ENCODE assay signal across 31 mouse cellular contexts in genomic region chr1:21232516-21232915, GRCm38 (mm10). TPM values are rescaled to one million over a fixed set of nuclear protein-coding genes. Genes with fewer than 3 reads are reported as not detected.
DNase-seq lines count a peak whose midpoint lies in the region; ATAC-seq and TF ChIP-seq lines count a peak whose summit lies in the region.
"Had no signal": no experiment of that assay in that cellular context is flagged by ENCODE, and none has a peak within 500 bp of the region (broad histone marks: within the 10 kb centered on the region; RNA-seq: fewer than 3 reads in every experiment).

No protein-coding gene starts in this region.

- no peaks in the 10 kb centered on the region for H3K9me3 ChIP-seq in stomach, embryonic 14.5 days (ENCODE audit: control insufficient read depth, low read depth, low read length)
- H3K9me3 ChIP-seq in stomach, postnatal 0 days (ENCODE audit: control insufficient read depth, low read length) = no peaks in the 10 kb centered on the region
- H3K9me3 ChIP-seq in stomach, embryonic 16.5 days (replicated peaks; ENCODE audit: control insufficient read depth, low read length) = no peaks in the 10 kb centered on the region
- H3K9me3 ChIP-seq in hindbrain, embryonic 14.5 days (ENCODE audit: control insufficient read depth, low read length) = no peaks in the 10 kb centered on the region
- H3K9me3 ChIP-seq: embryonic facial prominence, embryonic 13.5 days; forebrain, embryonic 12.5 days; heart, embryonic 13.5 days; hindbrain, embryonic 15.5 days; limb, embryonic 13.5 days; midbrain, embryonic 10.5 days; midbrain, embryonic 15.5 days; neural tube, embryonic 15.5 days had no signal

- ATAC-seq in stomach, embryonic 14.5 days (ENCODE audit: insufficient number of reproducible peaks, insufficient read depth, low FRiP score, low read depth) = no peak
- no peak for ATAC-seq in stomach, postnatal 0 days (ENCODE audit: low FRiP score, low TSS enrichment)
- no peak for ATAC-seq in stomach, embryonic 16.5 days (ENCODE audit: insufficient read depth, low FRiP score)
- no peak for ATAC-seq in hindbrain, embryonic 14.5 days (ENCODE audit: low FRiP score)
- ATAC-seq: forebrain, postnatal 0 days; inflammation-experienced regulatory T-cells, adult 6 months; midbrain, embryonic 15.5 days; Patski had no signal

- no peak for TF ChIP-seq EP300 in stomach, postnatal 0 days (optimal IDR thresholded peaks at IDR 0.05)

- no peaks in the 10 kb centered on the region for H3K27me3 ChIP-seq in stomach, embryonic 14.5 days (ENCODE audit: control insufficient read depth, insufficient read depth, low read length)
- H3K27me3 ChIP-seq in stomach, postnatal 0 days (ENCODE audit: control insufficient read depth, insufficient read depth, low read length) = no peaks in the 10 kb centered on the region
- no peaks in the 10 kb centered on the region for H3K27me3 ChIP-seq in stomach, embryonic 16.5 days (ENCODE audit: control insufficient read depth, insufficient read depth, low read length)
- H3K27me3 ChIP-seq in hindbrain, embryonic 14.5 days (ENCODE audit: control insufficient read depth, insufficient read depth, low read length) = no peaks in the 10 kb centered on the region
- H3K27me3 ChIP-seq: embryonic facial prominence, embryonic 13.5 days; forebrain, embryonic 12.5 days; heart, embryonic 13.5 days; hindbrain, embryonic 15.5 days; limb, embryonic 13.5 days; midbrain, embryonic 15.5 days; neural tube, embryonic 15.5 days; Patski had no signal

- no peaks in the 10 kb centered on the region for H3K36me3 ChIP-seq in stomach, embryonic 14.5 days (ENCODE audit: control insufficient read depth, insufficient read depth, low read length)
- no peaks in the 10 kb centered on the region for H3K36me3 ChIP-seq in stomach, postnatal 0 days (ENCODE audit: control insufficient read depth, insufficient read depth, low read length)
- no peaks in the 10 kb centered on the region for H3K36me3 ChIP-seq in stomach, embryonic 16.5 days (ENCODE audit: control insufficient read depth, insufficient read depth, low read length)
- H3K36me3 ChIP-seq in hindbrain, embryonic 14.5 days (replicated peaks; ENCODE audit: control insufficient read depth, insufficient read depth) = 0 out of 2 replicates have a peak, but pooled peaks cover 3% of the 10 kb centered on the region
- H3K36me3 ChIP-seq: embryonic facial prominence, embryonic 13.5 days; forebrain, embryonic 12.5 days; hindbrain, embryonic 15.5 days; limb, embryonic 13.5 days; midbrain, embryonic 15.5 days; neural tube, embryonic 15.5 days had no signal

- H3K4me2 ChIP-seq in stomach, embryonic 14.5 days (replicated peaks; ENCODE audit: low read depth, low read length) = no peak overlapping the region
- H3K4me2 ChIP-seq in stomach, postnatal 0 days (replicated peaks; ENCODE audit: low read depth) = no peak overlapping the region
- no peak overlapping the region for H3K4me2 ChIP-seq in stomach, embryonic 16.5 days (ENCODE audit: low read depth, low read length)
- no peak overlapping the region for H3K4me2 ChIP-seq in hindbrain, embryonic 14.5 days (replicated peaks)
- H3K4me2 ChIP-seq: embryonic facial prominence, embryonic 13.5 days; forebrain, embryonic 12.5 days; heart, embryonic 13.5 days; hindbrain, embryonic 15.5 days; limb, embryonic 13.5 days; midbrain, embryonic 15.5 days; neural tube, embryonic 15.5 days had no signal

- TF ChIP-seq CTCF in gastrocnemius, adult 2 months (IDR thresholded peaks at IDR 0.05) = no peak
- no peak for TF ChIP-seq CTCF in left cerebral cortex, adult 2 months (IDR thresholded peaks at IDR 0.05)
- no peak for TF ChIP-seq CTCF in stomach, postnatal 0 days (IDR thresholded peaks at IDR 0.05; ENCODE audit: low read depth)

- DNase-seq in gastrocnemius, adult 2 months = no peak
- DNase-seq in gastrocnemius, adult 8-10 months (ENCODE audit: low spot score in 2 of 2) = no peak
- no peak for DNase-seq in left cerebral cortex, adult 2 months (ENCODE audit: extremely low spot score in 1 of 2, low spot score in 2 of 2)
- no peak for DNase-seq in left cerebral cortex, postnatal 36 days (ENCODE audit: low spot score in 2 of 2)
- DNase-seq in stomach, postnatal 0 days (ENCODE audit: low spot score) = no peak
- no peak for DNase-seq in hindbrain, embryonic 14.5 days (ENCODE audit: low spot score)
- DNase-seq: adrenal gland, postnatal 14 days; cerebellum, adult 11 months; cerebellum, adult 9-10 months; cerebellum, postnatal 36 days; forebrain, postnatal 0 days; gastrocnemius, postnatal 36 days; heart, adult 2 months; heart, postnatal 10 days; layer of hippocampus, adult 9-11 months; spleen, adult 18-20 months; thymus, postnatal 25 days had no signal

- H3K4me3 ChIP-seq in gastrocnemius, adult 2 months = no peak overlapping the region
- no peak overlapping the region for H3K4me3 ChIP-seq in left cerebral cortex, adult 2 months
- no peak overlapping the region for H3K4me3 ChIP-seq in stomach, embryonic 14.5 days (ENCODE audit: low read depth, low read length)
- H3K4me3 ChIP-seq in stomach, postnatal 0 days (ENCODE audit: low read depth, low read length) = no peak overlapping the region
- H3K4me3 ChIP-seq in stomach, embryonic 16.5 days (replicated peaks; ENCODE audit: low read length) = no peak overlapping the region
- H3K4me3 ChIP-seq in hindbrain, embryonic 14.5 days (replicated peaks; ENCODE audit: low read length) = no peak overlapping the region
- H3K4me3 ChIP-seq: embryonic facial prominence, embryonic 13.5 days; forebrain, embryonic 12.5 days; heart, adult 2 months; heart, embryonic 13.5 days; hindbrain, embryonic 15.5 days; limb, embryonic 13.5 days; midbrain, embryonic 10.5 days; midbrain, embryonic 15.5 days; neural tube, embryonic 15.5 days had no signal

- intact Hi-C loops in gastrocnemius, adult 2 months (cut with DNase I) = no loop called here
- intact Hi-C loops in left cerebral cortex, adult 2 months (cut with DNase I) = no loop called here
- intact Hi-C loops in left cerebral cortex, postnatal 36 days (cut with DNase I) = no loop called here

- no peak overlapping the region for H3K9ac ChIP-seq in stomach, embryonic 14.5 days (replicated peaks; ENCODE audit: low read depth, low read length)
- no peak overlapping the region for H3K9ac ChIP-seq in stomach, postnatal 0 days (ENCODE audit: low read length)
- no peak overlapping the region for H3K9ac ChIP-seq in stomach, embryonic 16.5 days (ENCODE audit: low read length)
- H3K9ac ChIP-seq in hindbrain, embryonic 14.5 days = no peak overlapping the region
- H3K9ac ChIP-seq: embryonic facial prominence, embryonic 13.5 days; forebrain, embryonic 12.5 days; forebrain, postnatal 0 days; heart, embryonic 13.5 days; hindbrain, embryonic 15.5 days; limb, embryonic 13.5 days; midbrain, embryonic 15.5 days; neural tube, embryonic 15.5 days had no signal

- 0 out of 2 replicates have a peak overlapping the region, but pooled peaks have one; percentile 12 for H3K27ac ChIP-seq in gastrocnemius, adult 2 months
- peak overlapping the region; percentile 65 for H3K27ac ChIP-seq in left cerebral cortex, adult 2 months
- peak overlapping the region; percentile 17; the same call in 1 of the 2 replicates for H3K27ac ChIP-seq in stomach, embryonic 14.5 days (ENCODE audit: low read length)
- no peak overlapping the region for H3K27ac ChIP-seq in stomach, postnatal 0 days (replicated peaks)
- peak overlapping the region; percentile 11; the same call in 1 of the 2 replicates for H3K27ac ChIP-seq in stomach, embryonic 16.5 days (ENCODE audit: low read length)
- no peak overlapping the region for H3K27ac ChIP-seq in hindbrain, embryonic 14.5 days
- H3K27ac ChIP-seq: embryonic facial prominence, embryonic 13.5 days; forebrain, embryonic 12.5 days; heart, adult 2 months; heart, embryonic 13.5 days; hindbrain, embryonic 15.5 days; kidney, postnatal 0 days; limb, embryonic 13.5 days; midbrain, embryonic 10.5 days; midbrain, embryonic 15.5 days; neural tube, embryonic 15.5 days had no signal

- 87% methylated on average over 1 of the region's 1 CpGs for WGBS in stomach, embryonic 14.5 days
- 64% methylated on average over 1 of the region's 1 CpGs for WGBS in stomach, postnatal 0 days
- WGBS in stomach, embryonic 16.5 days = 86% methylated on average over 1 of the region's 1 CpGs
- WGBS in hindbrain, embryonic 14.5 days = 88% methylated on average over 1 of the region's 1 CpGs

- no peaks in the 10 kb centered on the region for H3K4me1 ChIP-seq in stomach, embryonic 14.5 days (ENCODE audit: control insufficient read depth, insufficient read depth, low read length)
- H3K4me1 ChIP-seq in stomach, postnatal 0 days (replicated peaks; ENCODE audit: control insufficient read depth, insufficient read depth) = no peaks in the 10 kb centered on the region
- peaks cover 7% of the 10 kb centered on the region; the same call in 1 of the 2 replicates for H3K4me1 ChIP-seq in stomach, embryonic 16.5 days (ENCODE audit: control insufficient read depth, insufficient read depth, low read length)
- H3K4me1 ChIP-seq in hindbrain, embryonic 14.5 days (replicated peaks; ENCODE audit: control insufficient read depth, insufficient read depth, low read length) = no peaks in the 10 kb centered on the region
- H3K4me1 ChIP-seq: heart, embryonic 13.5 days; hindbrain, embryonic 15.5 days; midbrain, embryonic 15.5 days; neural tube, embryonic 15.5 days had no signal

RNA-seq across cellular contexts. Expression of gene Gsta3, which starts 7.9 kb away (rescaled TPM):
- total RNA-seq in gastrocnemius, adult 2 months (2021) = under 1 TPM; 0.46 to 0.47 TPM
- 1 to 10 TPM in 2 of 4 experiments, under 1 TPM in 2; 0.48 to 1.2 (median 0.86) TPM for total RNA-seq in gastrocnemius, adult 8-10 months (2022)
- total RNA-seq in left cerebral cortex, adult 2 months (2021) = 1 to 10 TPM; 1.6 to 1.7 TPM
- total RNA-seq in left cerebral cortex, postnatal 36 days (2021) = 1 to 10 TPM in 1 of 2 experiments, under 1 TPM in 1; 0.52 to 2.4 TPM
- 3.3 and 6.4 TPM in 2 replicates for polyA plus RNA-seq in stomach, embryonic 14.5 days (2014; fragmentation: Nextera tagmentation; extraction: Ambion mirVana)
- 71.7 and 77.2 TPM in 2 replicates for polyA plus RNA-seq in stomach, postnatal 0 days (2015; fragmentation: Nextera tagmentation; extraction: Ambion mirVana)
- 14.0 and 17.8 TPM in 2 replicates for polyA plus RNA-seq in stomach, embryonic 16.5 days (2015; fragmentation: Nextera tagmentation; extraction: Ambion mirVana)
- polyA plus RNA-seq in hindbrain, embryonic 14.5 days (2014; fragmentation: Nextera tagmentation; extraction: Ambion mirVana) = 0.51 and 0.61 TPM in 2 replicates
- total RNA-seq: forebrain, postnatal 0 days; hematopoietic stem cell, adult 5-6 weeks had no signal

RNA-seq across cellular contexts. Expression of gene Tmem14a, which starts 14.1 kb away (rescaled TPM):
- 1 to 10 TPM in 1 of 2 experiments, under 1 TPM in 1; 0.97 to 1.3 TPM for total RNA-seq in gastrocnemius, adult 2 months (2021)
- total RNA-seq in gastrocnemius, adult 8-10 months (2022) = 1 to 10 TPM in 2 of 4 experiments, under 1 TPM in 2; 0.73 to 1.5 (median 1.0) TPM
- total RNA-seq in left cerebral cortex, adult 2 months (2021) = 10 to 100 TPM; 46.6 to 47.4 TPM
- total RNA-seq in left cerebral cortex, postnatal 36 days (2021) = 10 to 100 TPM; 40.4 to 50.9 TPM
- 12.8 and 15.2 TPM in 2 replicates for polyA plus RNA-seq in stomach, embryonic 14.5 days (2014; fragmentation: Nextera tagmentation; extraction: Ambion mirVana)
- polyA plus RNA-seq in stomach, postnatal 0 days (2015; fragmentation: Nextera tagmentation; extraction: Ambion mirVana) = 9.9 and 10.9 TPM in 2 replicates
- polyA plus RNA-seq in stomach, embryonic 16.5 days (2015; fragmentation: Nextera tagmentation; extraction: Ambion mirVana) = 12.7 and 13.5 TPM in 2 replicates
- 19.5 and 20.0 TPM in 2 replicates for polyA plus RNA-seq in hindbrain, embryonic 14.5 days (2014; fragmentation: Nextera tagmentation; extraction: Ambion mirVana)

Comparison
In these comparisons a context has a peak if more than half of its experiments do, and no peak if none do; other contexts are left out.
1. H3K27ac ChIP-seq: peak in gastrocnemius, adult 2 months (single experiment), left cerebral cortex, adult 2 months (single experiment), stomach, embryonic 14.5 days (single experiment) and stomach, embryonic 16.5 days (single experiment); none in stomach, postnatal 0 days (single experiment) and hindbrain, embryonic 14.5 days (single experiment).
2. RNA of gene Tmem14a, which starts 14.1 kb away (total RNA-seq): 40.4 to 50.9 TPM in left cerebral cortex, postnatal 36 days and 46.6 to 47.4 TPM in left cerebral cortex, adult 2 months; 0.97 to 1.3 TPM in gastrocnemius, adult 2 months and 0.73 to 1.5 TPM in gastrocnemius, adult 8-10 months; every median in the first group is over 10 times any median in the second.